Mouse (Mus musculus): ENCODE results near the gene Acbd6. TPM values are rescaled to one million over a fixed set of nuclear protein-coding genes. Genes with fewer than 3 reads are reported as not detected.
A peak's percentile ranks its signal among the peaks of the same experiment; 100 is the strongest.

The Acbd6 gene
- total RNA-seq, 1 experiment from 2014 or later = 23.6 TPM

DNA sequence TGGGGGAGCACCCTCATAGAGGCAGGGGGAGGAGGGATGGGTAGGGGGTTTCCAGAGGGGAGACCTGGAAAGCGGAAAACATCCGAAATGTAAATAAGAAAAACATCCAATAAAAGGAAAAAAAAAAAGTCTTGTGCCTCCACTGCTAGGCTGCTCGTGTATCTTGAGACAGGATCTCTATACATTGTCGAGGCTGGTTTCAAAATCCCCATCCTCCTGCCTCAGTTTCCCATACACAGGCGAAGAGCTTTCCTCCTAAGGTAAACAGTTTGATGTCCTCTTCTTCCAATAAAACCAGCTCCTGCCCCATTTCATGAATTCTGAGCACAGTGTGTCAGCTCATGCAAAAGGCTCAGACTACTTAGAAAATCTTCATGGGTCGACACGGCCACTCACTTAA, 19.9 kb upstream of the Acbd6 start:
- ATAC-seq (ENCODE audit: extremely low read depth, insufficient number of reproducible peaks, low FRiP score, poor library complexity, severe bottlenecking) = no peak

DNA sequence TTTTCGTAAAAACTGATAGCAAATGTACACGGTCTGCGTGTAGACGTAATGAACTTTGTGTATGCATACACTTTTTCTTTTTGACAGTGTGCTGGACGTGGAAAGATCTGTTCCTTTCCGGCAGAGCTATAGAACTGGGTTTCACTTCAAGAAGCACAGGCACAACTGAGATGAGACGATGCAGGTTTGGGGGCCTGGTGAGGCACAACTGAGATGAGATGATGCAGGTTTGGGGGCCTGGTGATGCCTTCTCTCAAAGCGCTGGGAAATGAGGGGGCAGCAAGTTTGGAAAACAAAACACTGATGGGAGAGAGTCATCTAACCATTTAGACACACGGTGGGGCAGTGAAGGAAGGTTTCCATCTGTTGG, 293 bp upstream of the Acbd6 start:
- no peak for ATAC-seq (ENCODE audit: extremely low read depth, insufficient number of reproducible peaks, low FRiP score, poor library complexity, severe bottlenecking)

DNA sequence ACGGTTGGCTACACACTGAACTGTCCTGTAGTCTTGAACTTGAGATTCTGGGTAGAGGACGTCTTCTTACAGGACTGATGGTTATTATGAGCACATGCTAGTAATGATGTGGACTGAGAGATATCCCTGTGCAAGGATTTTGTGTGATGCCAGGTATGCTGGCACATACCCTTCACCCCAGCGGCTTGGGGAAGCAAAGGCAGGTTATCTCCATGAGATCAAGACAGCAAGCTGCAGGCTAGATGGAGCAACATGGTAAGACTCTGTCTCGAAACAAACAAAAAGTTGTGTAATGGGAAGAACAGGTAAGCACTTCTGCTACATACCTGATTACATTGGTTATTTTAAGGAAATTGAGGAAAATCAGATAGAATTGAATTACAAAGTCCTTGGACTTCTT, 2.1 kb downstream of the Acbd6 start:
- ATAC-seq (ENCODE audit: extremely low read depth, insufficient number of reproducible peaks, low FRiP score, poor library complexity, severe bottlenecking) = no peak

DNA sequence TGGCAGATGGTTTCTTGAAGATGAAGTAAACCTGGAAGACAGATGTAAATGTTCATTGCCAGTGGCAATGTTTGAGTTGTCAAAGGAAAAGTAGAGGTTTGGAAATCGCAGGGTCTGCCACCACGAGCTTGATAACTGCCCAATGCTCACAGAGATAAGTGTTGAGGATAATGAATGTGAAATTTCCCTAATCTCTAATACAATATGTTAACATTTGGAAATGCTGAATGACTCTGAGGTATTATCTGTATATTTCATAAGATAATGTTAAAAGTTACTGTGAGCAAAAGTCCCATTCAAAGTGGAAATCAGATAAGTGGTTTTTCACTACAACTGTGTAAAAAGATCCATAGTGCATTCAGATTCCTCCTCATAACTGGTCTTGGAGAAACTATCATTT, 2.8 kb downstream of the Acbd6 start:
- ATAC-seq (ENCODE audit: extremely low read depth, insufficient number of reproducible peaks, low FRiP score, poor library complexity, severe bottlenecking) = no peak

DNA sequence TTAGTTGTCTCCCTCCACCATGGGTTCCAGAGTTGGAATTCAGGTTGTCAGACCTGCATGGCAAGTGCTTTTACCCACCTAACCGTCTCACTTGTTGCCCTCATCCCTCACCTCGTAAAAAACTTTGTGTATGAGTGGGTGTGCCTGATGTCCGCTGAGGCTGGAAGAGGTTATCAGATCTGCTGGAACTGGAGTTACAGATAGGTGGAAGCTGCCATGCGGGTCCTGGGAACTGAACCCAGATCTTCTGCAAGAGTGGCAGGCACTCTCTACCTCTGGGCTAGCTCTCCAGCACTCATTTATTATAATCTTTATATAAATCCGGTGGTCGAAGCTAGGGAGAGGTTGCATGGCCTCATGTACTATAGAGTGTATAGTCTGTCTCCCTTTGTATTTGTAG, 4.3 kb downstream of the Acbd6 start:
- no peak for ATAC-seq (ENCODE audit: extremely low read depth, insufficient number of reproducible peaks, low FRiP score, poor library complexity, severe bottlenecking)

DNA sequence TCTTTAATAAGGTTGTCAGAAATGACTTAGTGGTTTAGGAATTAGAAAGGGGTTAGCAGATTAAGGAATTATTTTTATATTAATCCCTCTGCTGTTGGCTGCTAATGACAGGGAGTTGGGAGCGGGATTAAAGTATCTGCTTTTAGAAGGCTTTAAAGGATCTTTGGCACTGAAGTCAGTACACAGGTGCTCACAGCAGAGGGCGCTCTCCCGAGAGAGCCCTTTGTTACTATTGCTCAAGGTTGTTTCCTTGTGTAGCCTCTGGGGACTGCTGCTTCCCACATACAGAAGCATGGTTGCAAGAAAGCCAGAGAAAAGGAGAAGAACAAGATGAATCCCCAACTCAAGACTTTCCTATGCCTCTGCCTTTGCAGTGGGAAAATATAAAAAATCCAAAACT, 6.8 kb downstream of the Acbd6 start:
- ATAC-seq (ENCODE audit: extremely low read depth, insufficient number of reproducible peaks, low FRiP score, poor library complexity, severe bottlenecking) = peak; percentile 84; the same call in 1 of the 2 replicates

DNA sequence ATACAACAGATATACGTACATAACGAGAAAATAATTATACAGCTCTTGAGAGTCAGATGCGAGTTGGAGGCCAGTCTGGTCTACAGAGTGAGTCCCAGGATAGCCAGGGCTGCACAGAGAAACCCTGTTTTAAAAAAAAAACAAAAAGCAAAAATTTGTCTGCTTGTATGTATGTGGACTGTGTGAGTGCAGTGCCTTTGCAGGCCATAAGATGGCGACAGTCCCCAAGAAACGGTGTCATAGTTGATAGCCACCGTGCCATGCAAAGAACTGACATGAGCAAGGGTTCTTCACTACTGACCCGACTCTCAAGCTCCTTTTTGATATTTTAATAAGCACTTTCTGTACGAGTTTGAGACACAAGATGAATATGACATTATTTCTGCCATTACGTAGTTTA, 10.2 kb downstream of the Acbd6 start:
- no peak for ATAC-seq (ENCODE audit: extremely low read depth, insufficient number of reproducible peaks, low FRiP score, poor library complexity, severe bottlenecking)

DNA sequence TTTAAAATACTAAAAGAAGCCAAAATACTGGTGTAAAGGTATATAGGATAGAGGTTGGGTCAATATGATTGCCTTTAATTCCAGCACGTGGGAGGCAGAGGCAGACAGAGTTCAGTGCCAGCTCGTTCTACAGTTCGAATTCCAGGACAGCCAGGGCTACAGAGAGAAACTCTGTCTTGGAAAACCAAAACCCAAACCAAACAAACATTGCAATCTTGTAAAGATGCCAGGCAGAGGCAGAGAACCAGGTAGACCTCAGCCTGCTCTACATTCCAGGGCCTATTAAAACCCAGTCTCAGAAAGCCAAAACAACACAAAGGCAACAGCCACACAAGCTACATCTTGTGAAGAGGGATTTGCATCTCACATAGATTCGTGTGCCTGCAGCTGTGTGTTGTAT, 11.4 kb downstream of the Acbd6 start:
- no peak for ATAC-seq (ENCODE audit: extremely low read depth, insufficient number of reproducible peaks, low FRiP score, poor library complexity, severe bottlenecking)

DNA sequence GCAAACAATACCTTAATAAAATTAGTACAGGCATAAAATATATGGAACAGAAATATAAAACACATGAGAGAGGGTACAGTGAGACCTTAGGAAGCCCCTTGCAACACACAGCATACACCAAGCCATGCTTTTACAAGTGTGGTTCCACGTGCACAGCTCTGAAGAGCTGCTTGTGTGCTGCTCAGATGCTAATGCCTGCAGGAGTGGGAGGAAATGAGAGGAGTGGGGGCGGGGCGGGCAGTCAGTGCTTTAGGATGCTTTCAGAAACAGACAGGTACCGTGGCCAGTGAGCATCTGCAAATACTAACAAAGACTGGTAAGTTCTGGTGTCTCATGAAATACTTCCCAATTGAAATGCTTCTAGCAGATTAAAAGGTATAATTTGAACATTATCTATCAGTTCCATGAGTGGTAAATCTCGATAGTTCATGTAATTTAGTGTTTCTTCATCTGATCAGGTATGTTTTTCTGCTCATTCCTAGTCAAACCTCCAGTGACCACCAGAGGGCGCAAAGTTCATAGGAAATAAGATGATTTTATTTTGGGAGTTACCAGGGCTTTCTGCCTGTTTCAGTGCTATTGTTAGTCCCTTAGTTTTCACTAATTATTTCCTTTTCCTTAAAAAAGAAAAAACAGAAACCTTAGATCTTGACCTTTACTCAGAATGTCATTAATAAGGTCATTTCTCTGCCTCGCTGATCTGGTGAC, 17.2 kb downstream of the Acbd6 start:
- ATAC-seq (ENCODE audit: extremely low read depth, insufficient number of reproducible peaks, low FRiP score, poor library complexity, severe bottlenecking) = no peak

DNA sequence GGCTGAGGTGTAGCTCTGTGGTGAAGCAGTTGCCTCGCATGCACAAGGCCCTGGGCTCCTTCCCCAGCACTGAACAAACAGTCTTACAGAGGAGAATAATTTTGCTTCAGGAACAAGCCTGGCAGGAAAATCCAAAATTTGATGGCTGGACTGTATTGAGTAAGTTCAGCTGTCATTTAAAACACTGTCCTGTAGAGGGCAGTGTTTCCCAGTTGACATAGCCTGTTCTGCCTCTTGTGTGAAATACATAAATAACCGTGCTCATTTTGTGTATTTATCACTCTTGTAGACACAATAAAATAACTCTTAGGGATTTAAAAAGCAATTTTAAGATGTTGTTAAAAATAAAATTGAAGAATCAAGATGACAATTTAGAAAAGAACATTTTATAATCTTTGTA, 18.5 kb downstream of the Acbd6 start:
- peak; percentile 70 for ATAC-seq (ENCODE audit: extremely low read depth, insufficient number of reproducible peaks, low FRiP score, poor library complexity, severe bottlenecking)

DNA sequence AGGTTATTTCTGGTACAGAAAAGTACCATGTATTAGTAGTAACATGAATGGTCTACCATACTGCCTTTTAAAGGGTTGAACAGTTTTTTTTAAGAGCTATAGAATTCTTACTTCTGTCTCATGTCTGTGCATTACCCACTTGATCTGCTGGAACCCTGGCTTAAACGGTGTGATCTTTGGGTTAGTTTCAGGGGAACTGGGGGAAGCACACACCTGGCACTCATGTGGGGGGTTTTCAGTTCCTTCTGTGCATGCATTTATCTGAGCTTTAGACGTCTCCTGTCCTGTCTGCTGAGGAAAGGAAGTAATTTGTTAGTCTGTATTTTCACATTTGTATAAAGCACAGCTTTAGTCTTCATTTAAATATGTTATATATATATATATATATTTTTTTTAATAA, 19.4 kb downstream of the Acbd6 start:
- ATAC-seq (ENCODE audit: extremely low read depth, insufficient number of reproducible peaks, low FRiP score, poor library complexity, severe bottlenecking) = no peak

DNA sequence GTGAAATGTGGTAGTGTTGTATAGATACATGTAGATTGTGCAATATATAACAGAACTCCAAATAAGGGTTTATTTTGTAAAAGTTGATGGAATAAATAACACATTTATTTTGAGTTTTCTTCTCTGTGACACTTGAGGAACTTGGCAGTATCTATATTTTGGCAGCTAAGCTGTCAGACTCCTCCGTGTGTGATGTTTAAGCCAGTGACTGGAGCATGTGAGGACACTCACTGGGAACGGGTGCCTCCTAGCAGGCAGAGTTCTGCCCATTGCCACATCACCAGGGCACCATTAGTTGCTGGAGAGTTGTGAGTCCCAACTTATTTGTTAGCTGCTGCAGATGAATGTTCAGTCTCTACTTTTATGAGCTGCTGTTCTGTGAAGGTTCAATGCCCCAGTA, 30.0 kb downstream of the Acbd6 start:
- no peak for ATAC-seq (ENCODE audit: extremely low read depth, insufficient number of reproducible peaks, low FRiP score, poor library complexity, severe bottlenecking)

DNA sequence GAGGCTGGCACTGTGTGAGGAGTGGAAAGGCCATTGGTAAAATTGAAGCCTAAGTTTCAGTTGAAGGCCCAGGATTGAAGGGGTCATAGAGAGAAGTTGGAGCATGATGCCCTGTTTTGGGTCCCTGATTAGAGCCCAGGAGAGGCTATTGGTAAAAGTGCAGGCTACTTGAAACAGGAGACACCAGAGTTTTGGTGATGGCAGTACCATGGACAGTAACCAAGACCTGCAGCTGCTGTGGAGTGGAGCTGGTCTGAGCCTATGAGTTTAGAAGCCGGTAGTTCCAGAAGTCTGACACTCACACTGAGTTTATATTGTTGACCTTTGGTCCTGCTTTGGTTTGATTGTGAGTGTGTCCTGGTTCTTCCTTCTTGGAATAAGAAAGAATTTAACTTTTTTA, 36.2 kb downstream of the Acbd6 start:
- no peak for ATAC-seq (ENCODE audit: extremely low read depth, insufficient number of reproducible peaks, low FRiP score, poor library complexity, severe bottlenecking)

DNA sequence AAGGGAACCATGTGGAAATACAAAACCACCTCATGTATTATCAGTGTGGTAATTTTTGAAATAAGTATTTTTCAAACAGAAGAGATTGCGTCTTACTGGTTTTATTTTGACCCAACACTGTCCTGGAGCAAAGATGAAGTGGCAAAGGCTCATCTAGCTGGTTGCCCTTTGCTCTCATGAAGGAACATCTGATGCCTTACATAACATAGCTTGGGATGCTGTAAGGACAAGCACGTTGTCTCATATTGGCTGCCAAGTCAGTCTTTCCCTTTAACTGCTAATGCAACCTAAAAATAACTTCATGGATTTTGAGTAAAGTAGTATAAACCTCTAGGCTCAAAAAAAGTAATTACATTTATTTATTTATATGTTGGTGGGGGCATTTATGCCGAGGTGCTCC, 38.7 kb downstream of the Acbd6 start:
- no peak for ATAC-seq (ENCODE audit: extremely low read depth, insufficient number of reproducible peaks, low FRiP score, poor library complexity, severe bottlenecking)

DNA sequence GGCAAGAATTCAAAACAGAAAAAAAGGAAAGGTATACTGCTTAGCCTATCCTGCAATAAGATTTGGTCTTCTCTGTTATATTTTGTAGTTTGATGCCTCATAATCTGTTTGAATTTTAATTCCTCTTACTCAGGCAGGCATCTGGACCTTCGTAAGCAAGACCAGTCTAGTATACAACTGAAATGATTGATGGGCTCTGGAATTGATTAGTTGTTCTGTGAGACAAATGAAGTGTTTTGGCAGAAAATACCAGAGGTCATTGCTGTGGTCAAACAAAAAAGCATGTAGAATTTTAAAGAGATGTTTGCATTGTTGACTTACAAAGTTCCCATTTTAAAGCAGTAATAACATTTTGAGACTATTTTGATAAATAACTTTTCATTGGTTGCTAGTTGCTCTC, 46.8 kb downstream of the Acbd6 start:
- ATAC-seq (ENCODE audit: extremely low read depth, insufficient number of reproducible peaks, low FRiP score, poor library complexity, severe bottlenecking) = no peak

DNA sequence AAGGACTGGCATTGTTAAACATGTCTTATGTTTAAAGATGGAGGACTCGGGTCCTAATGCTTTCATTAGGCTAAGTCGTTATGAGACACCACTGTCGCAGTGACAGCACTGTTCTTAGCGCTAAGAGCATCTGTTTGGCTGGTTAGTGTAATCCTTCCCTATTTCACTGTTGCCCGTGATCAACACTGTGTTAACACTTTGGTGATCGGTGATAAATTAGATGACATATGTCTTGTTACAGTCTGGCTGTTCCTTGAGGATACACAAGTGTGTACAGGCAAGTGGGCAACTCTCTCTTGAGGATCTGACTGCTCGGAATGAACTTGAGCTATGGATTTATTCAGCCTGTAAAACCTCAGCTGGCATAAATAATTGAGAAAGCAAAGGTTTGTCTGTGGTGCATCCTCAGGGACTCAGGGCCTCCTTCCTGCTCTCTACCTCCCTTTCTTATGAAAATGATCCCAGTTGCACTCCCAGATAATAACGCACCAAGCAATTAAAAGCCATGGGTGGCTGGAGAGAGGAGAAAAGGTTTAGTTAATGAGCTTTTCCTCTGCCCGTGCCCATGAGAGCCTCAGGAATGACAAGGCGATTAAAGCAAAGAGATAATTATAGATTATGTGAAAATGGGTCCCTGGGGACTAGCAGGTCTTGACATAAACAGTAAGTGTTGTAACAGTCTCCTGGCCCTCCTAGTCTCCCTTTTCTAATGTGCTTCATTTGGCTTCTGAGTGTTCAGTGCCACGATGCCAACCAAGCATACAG, 47.7 kb downstream of the Acbd6 start:
- ATAC-seq (ENCODE audit: extremely low read depth, insufficient number of reproducible peaks, low FRiP score, poor library complexity, severe bottlenecking) = no peak

DNA sequence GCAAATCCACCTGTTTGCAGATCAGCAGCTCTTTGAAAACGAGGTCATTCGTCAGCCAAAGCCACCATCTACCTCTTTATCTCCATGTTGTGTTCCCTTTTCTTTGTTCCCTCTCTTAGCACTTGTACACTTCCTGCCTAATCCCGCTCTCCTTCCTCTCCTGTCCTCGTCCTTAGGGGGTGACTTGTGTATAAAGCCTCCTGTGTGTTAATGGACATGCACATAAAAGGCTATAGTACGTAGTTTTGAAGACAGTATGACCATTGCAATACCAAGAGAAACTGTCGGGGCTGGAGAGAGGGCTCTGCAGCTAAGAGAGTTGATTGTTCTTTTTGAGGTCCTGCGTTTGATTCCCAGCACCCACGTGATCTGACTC, 48.2 kb downstream of the Acbd6 start:
- no peak for ATAC-seq (ENCODE audit: extremely low read depth, insufficient number of reproducible peaks, low FRiP score, poor library complexity, severe bottlenecking)

DNA sequence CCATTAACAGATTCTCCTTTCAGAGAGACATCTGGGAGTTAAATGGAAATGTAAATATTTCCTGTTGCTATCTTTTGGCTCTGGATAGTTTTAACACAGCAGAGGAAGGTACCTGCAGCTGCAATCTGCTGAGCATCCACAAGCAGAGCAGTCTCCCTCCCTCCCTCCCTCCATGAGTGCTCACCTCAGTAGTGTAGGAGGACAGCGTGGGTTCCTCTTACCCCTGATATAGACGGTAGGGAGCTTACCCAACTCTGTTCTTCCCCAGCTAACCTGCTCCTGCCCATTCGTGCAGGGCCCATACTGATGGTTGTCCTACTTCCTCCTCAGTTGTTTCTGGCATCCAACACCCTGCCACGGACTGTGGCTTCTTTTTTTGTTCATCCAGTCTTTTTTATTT, 50.6 kb downstream of the Acbd6 start:
- no peak for ATAC-seq (ENCODE audit: extremely low read depth, insufficient number of reproducible peaks, low FRiP score, poor library complexity, severe bottlenecking)

DNA sequence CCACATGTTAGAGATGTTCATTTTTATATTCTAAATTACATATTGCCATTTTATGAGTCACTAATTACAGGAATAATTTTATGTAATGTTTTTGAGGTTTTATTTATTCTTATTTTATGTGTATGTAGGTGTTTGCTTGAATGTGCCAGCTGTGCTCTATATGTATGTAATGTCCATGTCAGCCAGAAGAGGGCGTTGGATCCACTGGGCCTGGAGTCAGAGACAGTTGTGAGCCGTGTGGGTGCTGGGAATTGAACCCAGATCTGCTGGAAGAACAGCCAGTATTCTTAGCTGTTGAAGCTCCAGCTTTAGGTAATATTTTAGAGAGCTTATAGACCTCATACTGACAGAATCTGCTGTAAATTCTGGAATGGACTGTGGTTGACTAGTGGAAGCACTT, 56.5 kb downstream of the Acbd6 start:
- ATAC-seq (ENCODE audit: extremely low read depth, insufficient number of reproducible peaks, low FRiP score, poor library complexity, severe bottlenecking) = no peak

DNA sequence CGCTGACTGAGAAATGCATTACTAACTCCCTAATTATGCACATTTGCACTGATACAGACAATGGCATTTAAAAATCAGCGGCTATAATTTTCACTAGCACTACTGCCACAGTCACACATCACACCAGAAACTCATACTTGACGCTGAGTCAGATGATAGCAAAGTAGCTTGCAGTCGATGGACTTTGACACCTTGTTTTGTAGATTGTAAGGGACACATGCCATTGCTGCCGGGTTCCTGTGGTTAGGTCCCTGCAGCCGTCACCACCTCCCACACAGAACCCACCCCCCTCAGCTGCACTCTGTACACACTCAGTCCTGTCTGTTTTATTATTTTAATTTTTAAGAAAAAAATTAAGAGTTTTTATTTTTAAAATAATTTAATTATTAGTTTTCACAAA, 63.2 kb downstream of the Acbd6 start:
- ATAC-seq (ENCODE audit: extremely low read depth, insufficient number of reproducible peaks, low FRiP score, poor library complexity, severe bottlenecking) = no peak

DNA sequence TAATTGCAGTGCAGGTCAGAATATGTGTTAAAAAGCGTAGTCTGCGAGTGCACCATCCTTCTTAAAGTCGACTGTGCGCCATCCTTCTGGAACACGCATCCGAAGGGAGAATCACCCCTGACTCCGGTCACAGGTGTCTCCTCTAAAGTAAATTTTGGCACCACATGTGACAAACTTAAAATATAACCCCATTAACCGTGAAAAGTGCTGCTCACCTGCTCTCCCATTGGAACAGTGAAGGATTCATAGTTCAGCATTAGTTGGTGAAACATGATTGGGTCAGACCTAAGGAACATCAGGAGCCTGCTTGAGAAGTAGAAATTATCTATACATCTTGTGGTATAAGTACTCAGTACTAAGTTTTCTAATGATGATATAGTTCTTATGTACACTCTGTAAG, 65.3 kb downstream of the Acbd6 start:
- ATAC-seq (ENCODE audit: extremely low read depth, insufficient number of reproducible peaks, low FRiP score, poor library complexity, severe bottlenecking) = no peak
